Mouse (Mus musculus) E14TG2a.4 (cell line): Measurements from ENCODE around the gene Exosc9.

ENCODE experiments used
- H3K27me3 ChIP-seq: 2 replicates; pipeline ENCODE4 v1.6.1; 2014; ENCODE audit warnings: low read length, control low read depth; ENCODE audit not compliant: insufficient read depth
- H3K36me3 ChIP-seq: 2 replicates; pipeline ENCODE4 v1.6.1; 2014; ENCODE audit warnings: low read length, control low read depth; ENCODE audit not compliant: insufficient read depth
- H3K4me1 ChIP-seq: replicated peaks from 2 replicates; pipeline ENCODE4 v1.6.1; 2014; ENCODE audit warnings: low read depth, low read length, control low read depth
- H3K4me3 ChIP-seq: replicated peaks from 2 replicates; pipeline ENCODE4 v1.5.1; 2014; ENCODE audit warnings: mild to moderate bottlenecking, low read length
- H3K9me3 ChIP-seq: 2 replicates; pipeline ENCODE4 v1.6.1; 2014; ENCODE audit warnings: low read length, control low read depth
- CTCF ChIP-seq: conservative IDR thresholded peaks from 2 replicates; pipeline ENCODE4 v1.5.1; 2014; ENCODE audit warnings: low read length
- NANOG ChIP-seq: IDR thresholded peaks from 2 replicates; pipeline ENCODE4 v1.6.1; 2014; ENCODE audit warnings: borderline replicate concordance, low read length, mixed read lengths
- POU5F1 ChIP-seq: IDR thresholded peaks from 2 replicates; pipeline ENCODE4 v1.6.1; 2014; ENCODE audit warnings: low read length, borderline replicate concordance

Exosc9 gene

GRCm38 (mm10) chr3:36552406-36553047 is at the start of gene Exosc9:
Exosc9 (plus strand) TSS chr3:36552606.
- no peak for TF ChIP-seq NANOG
- no peak for TF ChIP-seq POU5F1
- TF ChIP-seq CTCF = no peak
- peaks cover 10% of the 10 kb centered on the region for H3K4me1 ChIP-seq
- no peaks in the 10 kb centered on the region for H3K9me3 ChIP-seq
- no peaks in the 10 kb centered on the region for H3K27me3 ChIP-seq
- peak within 1 kb of the TSS; percentile 92 for H3K4me3 ChIP-seq
- peaks cover 39% of the 10 kb centered on the region for H3K36me3 ChIP-seq

GRCm38 (mm10) chr3:36505306-36505705 is 47.1 kb upstream of the Exosc9 start:
- no peak for TF ChIP-seq POU5F1
- TF ChIP-seq NANOG = no peak
- H3K4me1 ChIP-seq = no peaks in the 10 kb centered on the region
- H3K27me3 ChIP-seq = no peaks in the 10 kb centered on the region
- no peaks in the 10 kb centered on the region for H3K36me3 ChIP-seq
- no peak overlapping the region for H3K4me3 ChIP-seq
- peaks cover 34% of the 10 kb centered on the region for H3K9me3 ChIP-seq

GRCm38 (mm10) chr3:36505809-36506735 is 46.3 kb upstream of the Exosc9 start:
- no peaks in the 10 kb centered on the region for H3K4me1 ChIP-seq
- peaks cover 40% of the 10 kb centered on the region for H3K9me3 ChIP-seq
- no peaks in the 10 kb centered on the region for H3K27me3 ChIP-seq
- no peak overlapping the region for H3K4me3 ChIP-seq
- TF ChIP-seq CTCF (no peak), POU5F1 (no peak), NANOG (no peak)
- no peaks in the 10 kb centered on the region for H3K36me3 ChIP-seq

GRCm38 (mm10) chr3:36511491-36511890 is 40.9 kb upstream of the Exosc9 start:
- no peaks in the 10 kb centered on the region for H3K4me1 ChIP-seq
- H3K36me3 ChIP-seq = no peaks in the 10 kb centered on the region
- no peaks in the 10 kb centered on the region for H3K27me3 ChIP-seq
- no peak for TF ChIP-seq NANOG
- TF ChIP-seq CTCF = no peak
- no peak for TF ChIP-seq POU5F1
- H3K9me3 ChIP-seq = peaks cover 50% of the 10 kb centered on the region
- H3K4me3 ChIP-seq = no peak overlapping the region

GRCm38 (mm10) chr3:36516196-36516595 is 36.2 kb upstream of the Exosc9 start:
- TF ChIP-seq POU5F1 = no peak
- no peak for TF ChIP-seq NANOG
- TF ChIP-seq CTCF = no peak
- H3K36me3 ChIP-seq = no peaks in the 10 kb centered on the region
- peaks cover 26% of the 10 kb centered on the region for H3K9me3 ChIP-seq
- H3K27me3 ChIP-seq = peaks cover 14% of the 10 kb centered on the region
- peaks cover 7% of the 10 kb centered on the region for H3K4me1 ChIP-seq
- H3K4me3 ChIP-seq = no peak overlapping the region

- no peak for TF ChIP-seq CTCF
- TF ChIP-seq POU5F1 = no peak
- no peak for TF ChIP-seq NANOG
- Histone ChIP-seq H3K27me3 (peaks cover 44% of the 10 kb centered on the region), H3K4me1 (peaks cover 24% of the 10 kb centered on the region), H3K9me3 (peaks cover 3% of the 10 kb centered on the region; the same call in 1 of the 2 replicates), H3K4me3 (peak within 1 kb of the TSS; percentile 78), H3K36me3 (no peaks in the 10 kb centered on the region)
Measured at GRCm38 (mm10) chr3:36521073-36522060, 31.0 kb upstream of the Exosc9 start, which contains the start of gene Gm11549. Gm11549 (minus strand) TSS chr3:36521813.

- peak; percentile 67; the same call in 1 of the 2 replicates for TF ChIP-seq POU5F1
- TF ChIP-seq CTCF = no peak
- TF ChIP-seq NANOG = peak; percentile 21; the same call in 1 of the 2 replicates
- Histone ChIP-seq H3K9me3 (peaks cover 3% of the 10 kb centered on the region; the same call in 1 of the 2 replicates), H3K36me3 (no peaks in the 10 kb centered on the region), H3K4me1 (peaks cover 24% of the 10 kb centered on the region), H3K27me3 (peaks cover 44% of the 10 kb centered on the region), H3K4me3 (no peak overlapping the region)
Measured at GRCm38 (mm10) chr3:36522137-36522536, 30.3 kb upstream of the Exosc9 start.
